Mouse (Mus musculus): ENCODE data around the gene Vmn1r18. TPM values are rescaled to one million over a fixed set of nuclear protein-coding genes. Genes with fewer than 3 reads are reported as not detected.

The Vmn1r18 gene
- not detected in 2 replicates for polyA plus RNA-seq (2012; rRNA removed; ENCODE audit: low replicate concordance)

DNA sequence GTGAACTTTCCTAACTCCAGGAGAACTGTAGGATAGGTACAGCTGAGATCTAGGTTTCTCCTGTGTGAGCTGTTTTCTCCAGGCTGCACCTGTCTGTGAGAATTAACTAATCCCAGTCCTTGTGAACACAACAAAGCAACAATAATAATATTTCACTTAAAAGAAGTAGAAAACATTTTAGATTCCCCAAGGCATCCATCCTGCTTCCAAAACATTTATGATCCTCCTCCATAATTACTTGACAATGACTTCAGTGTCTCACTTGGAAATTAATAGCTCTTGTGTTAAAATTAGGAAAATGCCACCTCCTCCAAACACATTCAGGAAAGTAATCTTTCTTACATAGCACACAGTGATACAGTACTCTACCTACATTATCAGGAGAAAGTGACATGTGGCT, at the start of gene Vmn1r18:
Gene Vmn1r18 (minus strand): TSS at position 101 of the 400 bp plus-strand sequence.

DNA sequence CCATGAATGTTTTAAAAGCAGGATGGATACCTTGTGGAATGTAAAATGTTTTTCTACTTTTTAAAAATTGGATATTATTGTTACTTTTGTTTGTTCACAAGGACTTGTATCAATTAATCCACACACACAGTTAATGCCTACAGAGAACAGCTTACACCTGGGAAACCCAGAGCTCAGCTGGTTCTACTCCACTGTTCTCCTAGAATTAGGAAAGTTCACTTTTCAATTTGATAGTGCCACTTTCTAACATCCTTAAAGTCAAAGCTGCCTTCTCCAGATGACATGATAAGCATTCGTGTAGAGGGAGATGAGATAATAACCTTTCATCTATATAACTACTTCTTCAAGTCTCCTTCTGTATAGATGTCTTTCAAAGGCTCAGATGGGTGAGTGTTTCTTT, 33.0 kb upstream of the Vmn1r18 start, which contains the start of gene Vmn1r20:
Gene Vmn1r20 (plus strand): TSS at position 301 of the 400 bp plus-strand sequence.

DNA sequence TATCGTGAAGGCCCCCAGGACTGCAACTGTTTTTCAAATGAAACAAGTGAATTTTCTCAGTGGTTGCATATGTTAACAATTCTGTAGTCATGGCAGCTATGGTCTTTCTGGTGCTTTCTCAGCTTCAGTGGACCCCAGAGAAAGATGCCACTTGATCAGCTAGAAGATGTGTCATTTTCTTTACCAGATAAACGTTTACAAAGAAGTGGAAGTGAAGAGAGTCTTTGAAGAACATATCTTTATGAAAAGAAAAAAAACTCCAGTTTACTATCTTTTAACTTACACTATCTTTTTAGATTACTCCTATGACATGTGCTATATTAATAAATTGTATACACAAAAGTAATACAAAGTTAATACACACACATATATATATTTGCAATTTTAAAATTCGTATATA, 7.9 kb upstream of the Vmn1r18 start, which contains the start of gene Vmn1r19:
Gene Vmn1r19 (plus strand): TSS at position 301 of the 400 bp plus-strand sequence.

DNA sequence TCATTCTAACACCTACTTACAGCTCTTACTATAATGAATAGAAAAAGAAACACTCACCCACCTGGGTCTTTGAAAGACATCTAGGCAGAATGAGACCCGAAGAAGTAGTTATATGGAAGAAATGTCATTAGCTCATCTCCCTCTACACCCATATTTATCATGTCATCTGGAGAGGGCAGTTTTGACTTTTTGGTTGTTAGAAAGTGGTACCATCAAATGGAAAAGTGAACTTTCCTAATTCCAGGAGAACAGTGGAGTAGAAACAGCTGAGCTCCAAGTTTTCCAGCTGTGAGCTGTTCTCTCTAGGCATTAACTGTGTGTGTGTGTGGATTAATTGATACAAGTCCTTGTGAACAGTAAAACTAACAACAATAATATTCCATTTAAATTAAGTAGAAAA, 32.0 kb downstream of the Vmn1r18 start, which contains the start of gene Vmn1r17:
Gene Vmn1r17 (minus strand): TSS at position 101 of the 400 bp plus-strand sequence.

DNA sequence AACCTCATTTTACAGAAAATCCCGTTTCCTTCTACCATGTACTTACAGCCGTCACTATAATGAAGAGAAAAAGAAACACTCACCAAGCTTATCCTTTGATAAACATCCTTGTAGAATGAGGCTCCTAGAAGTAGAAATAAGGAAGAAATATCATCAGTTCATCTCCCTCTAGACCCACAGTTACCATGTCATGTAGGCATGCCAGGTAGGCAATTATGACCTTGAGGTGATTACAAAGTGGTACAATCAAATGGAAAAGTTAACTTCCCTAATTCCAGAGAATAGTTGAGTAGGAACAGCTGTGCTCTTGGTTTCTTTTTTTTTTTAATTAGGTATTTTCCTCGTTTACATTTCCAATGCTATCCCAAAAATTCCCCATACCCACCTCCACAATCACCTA, 66.2 kb downstream of the Vmn1r18 start, which contains the start of gene Vmn1r16:
Gene Vmn1r16 (minus strand): TSS at position 101 of the 400 bp plus-strand sequence.

Other genes starting within 250 kb of the Vmn1r18 start
- not detected in 2 replicates for gene Vmn1r12, start 238.9 kb downstream of the Vmn1r18 start, polyA plus RNA-seq (2012; rRNA removed; ENCODE audit: low replicate concordance)
- gene Vmn1r13, start 192.5 kb downstream of the Vmn1r18 start, polyA plus RNA-seq (2012; rRNA removed; ENCODE audit: low replicate concordance), result not detected in 2 replicates
- gene Vmn1r14, start 164.1 kb downstream of the Vmn1r18 start, polyA plus RNA-seq (2012; rRNA removed; ENCODE audit: low replicate concordance), result not detected in 2 replicates
- not detected in 2 replicates for gene Vmn1r15, start 137.8 kb downstream of the Vmn1r18 start, polyA plus RNA-seq (2012; rRNA removed; ENCODE audit: low replicate concordance)
- not detected in 2 replicates for gene Vmn1r16, start 66.3 kb downstream of the Vmn1r18 start, polyA plus RNA-seq (2012; rRNA removed; ENCODE audit: low replicate concordance)
- gene Vmn1r17, start 32.1 kb downstream of the Vmn1r18 start, polyA plus RNA-seq (2012; rRNA removed; ENCODE audit: low replicate concordance), result not detected in 2 replicates
- gene Vmn1r19, start 8.0 kb upstream of the Vmn1r18 start, polyA plus RNA-seq (2012; rRNA removed; ENCODE audit: low replicate concordance), result not detected in 2 replicates
- not detected in 2 replicates for gene Vmn1r20, start 33.1 kb upstream of the Vmn1r18 start, polyA plus RNA-seq (2012; rRNA removed; ENCODE audit: low replicate concordance)
- 1.2 and 4.6 TPM in 2 replicates for gene Ppm1k, start 139.7 kb upstream of the Vmn1r18 start, polyA plus RNA-seq (2012; rRNA removed; ENCODE audit: low replicate concordance)
- gene Herc6, start 185.2 kb upstream of the Vmn1r18 start, polyA plus RNA-seq (2012; rRNA removed; ENCODE audit: low replicate concordance), result 7.3 and 10.5 TPM in 2 replicates

Measured in mammary gland, adult 2 months (tissue).